Mouse (Mus musculus) kidney, adult 8-10 months (tissue): ENCODE data around the gene Prkag3.
A peak's percentile ranks its signal among the peaks of the same experiment; 100 is the strongest.

Experiments
- DNase-seq, 2 experiments: peaks; one replicate each; pipeline ENCODE4 v3.0.0; 2022

Gene Prkag3

GRCm38 (mm10) chr1:74712461-74713098, 36.4 kb downstream of the Prkag3 start:
- DNase-seq, result peak in 1 of 2 experiments; percentile 32

GRCm38 (mm10) chr1:74712046-74712445, 37.0 kb downstream of the Prkag3 start:
- DNase-seq, result no peak

GRCm38 (mm10) chr1:74709566-74709965, 39.5 kb downstream of the Prkag3 start:
- DNase-seq, result no peak

GRCm38 (mm10) chr1:74705016-74705415, 44.0 kb downstream of the Prkag3 start:
- no peak for DNase-seq

- DNase-seq, result no peak
These were observed 44.9 kb downstream of the Prkag3 start for GRCm38 (mm10) chr1:74704156-74704555.

GRCm38 (mm10) chr1:74702142-74702553, 46.9 kb downstream of the Prkag3 start:
- DNase-seq, result no peak

- DNase-seq, result peak; percentile 26 to 56
These were observed 50.2 kb downstream of the Prkag3 start for GRCm38 (mm10) chr1:74698791-74699190.

- DNase-seq, result no peak
These were observed 50.7 kb downstream of the Prkag3 start for GRCm38 (mm10) chr1:74698353-74698752.

GRCm38 (mm10) chr1:74697416-74697815, 51.6 kb downstream of the Prkag3 start:
- DNase-seq, result peak; percentile 83 to 91

GRCm38 (mm10) chr1:74695836-74696235, 53.2 kb downstream of the Prkag3 start:
- DNase-seq, result peak; percentile 28 to 52

- DNase-seq, result no peak
These were observed 55.0 kb downstream of the Prkag3 start for GRCm38 (mm10) chr1:74693891-74694583.
